ENCODE assay signal across 10 mouse cellular contexts in the genomic region with DNA sequence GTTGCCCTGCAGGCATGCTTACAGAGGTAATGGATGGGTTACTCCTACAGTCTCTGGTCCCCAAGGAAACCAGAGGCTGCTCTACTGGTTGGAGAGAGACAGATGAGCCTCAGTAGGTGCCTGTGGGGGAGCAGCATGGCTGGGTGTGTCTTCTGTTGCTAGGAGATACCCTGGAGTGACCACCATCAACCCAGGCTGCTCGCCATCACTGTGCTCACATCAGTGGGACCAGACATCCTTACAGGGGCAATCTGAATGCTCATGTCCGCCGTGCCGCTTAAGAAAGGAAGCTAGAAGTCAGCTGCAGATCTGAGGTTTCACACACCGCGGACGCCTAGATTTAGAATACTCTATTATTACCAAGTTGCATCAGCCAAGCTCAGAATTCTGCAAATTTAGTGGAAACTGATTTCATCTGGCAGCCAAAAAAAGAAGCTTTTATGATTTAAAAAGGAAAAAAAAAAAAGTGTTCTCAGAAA. TPM values are rescaled to one million over a fixed set of nuclear protein-coding genes. Genes with fewer than 3 reads are reported as not detected.
DNase-seq lines count a peak whose midpoint lies in the region.
"Had no signal": no experiment of that assay in that cellular context is flagged by ENCODE, and none has a peak within 500 bp of the region (broad histone marks: within the 10 kb centered on the region; RNA-seq: fewer than 3 reads in every experiment).

No protein-coding gene starts in this region.

- intact Hi-C loops in left cerebral cortex, postnatal 4 days (cut with DNase I): no loop called here
- intact Hi-C loops in left cerebral cortex, postnatal 14 days (cut with DNase I): no loop called here

- peak; percentile 25 to 57 for DNase-seq in left cerebral cortex, adult 18-20 months (ENCODE audit: low spot score in 2 of 2)
- no peak for DNase-seq in left cerebral cortex, postnatal 4 days
- DNase-seq in frontal cortex, postnatal 10 days (ENCODE audit: low spot score in 2 of 2): peak; percentile 24 to 52
- DNase-seq in left cerebral cortex, postnatal 14 days (ENCODE audit: low spot score in 2 of 2): peak; percentile 51 to 80
- DNase-seq in right cerebral cortex, postnatal 36 days (ENCODE audit: low spot score in 2 of 2): peak; percentile 40 to 50
- DNase-seq in urinary bladder, postnatal 14 days (ENCODE audit: low spot score): no peak
- DNase-seq in heart, adult 18-20 months: no peak
- DNase-seq in spleen, postnatal 10 days (ENCODE audit: low spot score in 2 of 2): no peak
- DNase-seq: lung, postnatal 10 days had no signal

RNA-seq across cellular contexts. Expression of a gene that starts 21.7 kb away (rescaled TPM):
- 10 to 100 TPM; 40.0 to 40.9 TPM for total RNA-seq in left cerebral cortex, adult 18-20 months (2021)
- 10 to 100 TPM; 22.2 to 25.2 TPM for total RNA-seq in left cerebral cortex, postnatal 4 days (2021)
- 10 to 100 TPM; 29.5 to 30.0 TPM for total RNA-seq in left cerebral cortex, postnatal 14 days (2021)
- 1 to 10 TPM; 6.6 to 7.1 TPM for total RNA-seq in heart, adult 18-20 months (2021)

RNA-seq across cellular contexts. Expression of a gene that starts 54.2 kb away (rescaled TPM):
- not detected for total RNA-seq in left cerebral cortex, adult 18-20 months (2021)
- total RNA-seq in left cerebral cortex, postnatal 4 days (2021): not detected
- total RNA-seq in left cerebral cortex, postnatal 14 days (2021): not detected
- total RNA-seq in heart, adult 18-20 months (2021): under 1 TPM in 1 of 2 experiments, not detected in 1; 0.21 TPM
- total RNA-seq: layer of hippocampus, postnatal 14 days had no signal

Comparison
In these comparisons a context has a peak if more than half of its experiments do, and no peak if none do; other contexts are left out.
1. DNase-seq: peak in left cerebral cortex, adult 18-20 months (2 of 2), frontal cortex, postnatal 10 days (2 of 2), left cerebral cortex, postnatal 14 days (2 of 2) and right cerebral cortex, postnatal 36 days (2 of 2); none in left cerebral cortex, postnatal 4 days (single experiment), urinary bladder, postnatal 14 days (single experiment), heart, adult 18-20 months (0 of 2) and spleen, postnatal 10 days (0 of 2).